Mouse (Mus musculus) liver, embryonic 14.5 days (tissue): ENCODE results near the gene Polr3gl. TPM values are rescaled to one million over a fixed set of nuclear protein-coding genes. Genes with fewer than 3 reads are reported as not detected.

Experiments
- ATAC-seq: fragments of 200-750 bp; cut with Nextera tagmentation; 2 replicates; pipeline ENCODE4 v1.8.0; 2017; ENCODE audit warnings: moderate number of reproducible peaks, mild to moderate bottlenecking, moderate library complexity; ENCODE audit not compliant: insufficient read depth
- DNase-seq, 3 experiments: peaks; one replicate each; pipeline ENCODE4 v3.0.0-alpha.2; 2012 to 2013; ENCODE audit warnings: low read depth in 3 of 3, low spot score in 3 of 3
- H3K27ac ChIP-seq: fragments of 300-500 bp; sonication (generic); 2 replicates; pipeline ENCODE4 v1.5.1; 2014; ENCODE audit warnings: moderate library complexity, mild to moderate bottlenecking, control low read depth, inconsistent platforms
- H3K27me3 ChIP-seq: fragments of 300-500 bp; sonication (generic); 2 replicates; pipeline ENCODE4 v1.6.1; 2014; ENCODE audit warnings: mild to moderate bottlenecking, low read length, moderate library complexity; ENCODE audit not compliant: control insufficient read depth, insufficient read depth
- H3K36me3 ChIP-seq: fragments of 300-500 bp; sonication (generic); replicated peaks from 2 replicates; pipeline ENCODE4 v1.6.1; 2014; ENCODE audit warnings: low read depth; ENCODE audit not compliant: control insufficient read depth, insufficient read depth
- H3K4me1 ChIP-seq, 2 experiments: fragments of 200-500 bp in 1 of 2; fragments of 300-500 bp in 1 of 2; sonication (generic) in 1 of 2; replicated peaks; 2 replicates each; pipeline ENCODE4 v1.6.1; 2012 to 2014; ENCODE audit warnings: antibody characterized with exemption in 1 of 2, inconsistent platforms in 1 of 2, low read length in 1 of 2; ENCODE audit not compliant: control insufficient read depth in 2 of 2, insufficient read depth in 2 of 2
- H3K4me2 ChIP-seq: fragments of 300-500 bp; sonication (generic); 2 replicates; pipeline ENCODE4 v1.6.1; 2014; ENCODE audit warnings: low read depth, mild to moderate bottlenecking, control low read depth, moderate library complexity
- H3K4me3 ChIP-seq, 2 experiments: fragments of 200-500 bp in 1 of 2; fragments of 300-500 bp in 1 of 2; sonication (generic) in 1 of 2; 2 replicates each; pipeline ENCODE4 v1.5.1; 2012 to 2014; ENCODE audit warnings: low read depth in 2 of 2, low read length in 2 of 2, mild to moderate bottlenecking in 2 of 2, control low read depth in 1 of 2, inconsistent platforms in 1 of 2, moderate library complexity in 1 of 2; ENCODE audit not compliant: insufficient read depth in 1 of 2
- H3K9ac ChIP-seq: fragments of 300-500 bp; sonication (generic); replicated peaks from 2 replicates; pipeline ENCODE4 v1.6.1; 2014; ENCODE audit warnings: mild to moderate bottlenecking, control low read depth, moderate library complexity
- H3K9me3 ChIP-seq: fragments of 300-500 bp; sonication (generic); 2 replicates; pipeline ENCODE4 v1.6.1; 2016; ENCODE audit warnings: low read length, mixed read lengths; ENCODE audit not compliant: control insufficient read depth
- CTCF ChIP-seq: IDR thresholded peaks from 2 replicates; pipeline ENCODE4 v1.5.1; 2016; ENCODE audit warnings: antibody characterized with exemption, low read depth, control low read depth
- EP300 ChIP-seq: IDR thresholded peaks from 2 replicates; pipeline ENCODE4 v1.6.1; 2016; ENCODE audit warnings: antibody characterized with exemption, low read depth
- WGBS: fragments of 180-500 bp; shearing (Covaris S2); extraction: QIAGEN DNeasy Blood & Tissue Kit; methylation state at CpG from one replicate; pipeline ENCODE4 v1.1.7; 2014; ENCODE audit not compliant: insufficient replicate concordance; 5-methylcytosine and 5-hydroxymethylcytosine counted together
- polyA plus RNA-seq, 2 experiments: library from polyadenylated mRNA; depleted of rRNA in 1 of 2; stranded (reverse) in 1 of 2; unstranded in 1 of 2; fragments of >200 nt; fragmentation: Nextera tagmentation in 1 of 2; extraction: Ambion mirVana in 1 of 2; gene quantifications; 2 replicates each; pipeline versions ENCODE4 v1.2.1 to v1.2.3; 2012 to 2014

Gene Polr3gl
- polyA plus RNA-seq, 2 experiments: 3.0 to 11.8 TPM

GRCm38 (mm10) chr3:96599069-96599393, 5.0 kb upstream of the Polr3gl start:
- ATAC-seq: no peak
- no peaks in the 10 kb centered on the region; a peak in 1 of 4 replicates for H3K4me1 ChIP-seq
- no peak overlapping the region for H3K4me2 ChIP-seq
- no peaks in the 10 kb centered on the region for H3K36me3 ChIP-seq
- 40% methylated on average over 8 of the region's 8 CpGs for WGBS
- no peak overlapping the region for H3K4me3 ChIP-seq
- TF ChIP-seq EP300 (no peak), CTCF (no peak)
- peaks cover 79% of the 10 kb centered on the region for H3K27me3 ChIP-seq
- no peak overlapping the region for H3K27ac ChIP-seq
- H3K9ac ChIP-seq: no peak overlapping the region
- DNase-seq: no peak
- H3K9me3 ChIP-seq: no peaks in the 10 kb centered on the region

- TF ChIP-seq CTCF: no peak
- TF ChIP-seq EP300: no peak
- H3K27ac ChIP-seq: no peak overlapping the region
- 4% methylated on average over 54 of the region's 54 CpGs for WGBS
- no peaks in the 10 kb centered on the region for H3K9me3 ChIP-seq
- peak overlapping the region; percentile 10 to 35; a peak in 3 of 4 replicates for H3K4me3 ChIP-seq
- peak overlapping the region; percentile 57 for H3K4me2 ChIP-seq
- ATAC-seq (no peak), DNase-seq (no peak)
- peaks cover 79% of the 10 kb centered on the region for H3K27me3 ChIP-seq
- no peak overlapping the region for H3K9ac ChIP-seq
- no peaks in the 10 kb centered on the region; a peak in 1 of 4 replicates for H3K4me1 ChIP-seq
- H3K36me3 ChIP-seq: no peaks in the 10 kb centered on the region
Measured at GRCm38 (mm10) chr3:96598156-96599068, 4.4 kb upstream of the Polr3gl start.

GRCm38 (mm10) chr3:96597435-96597891, 3.5 kb upstream of the Polr3gl start:
- H3K4me3 ChIP-seq: peak overlapping the region; percentile 12 to 35; a peak in 3 of 4 replicates
- H3K4me1 ChIP-seq: peaks cover 0 to 5% of the 10 kb centered on the region in 2 experiments; a peak in 2 of 4 replicates
- TF ChIP-seq EP300 (no peak), CTCF (no peak)
- no peaks in the 10 kb centered on the region for H3K9me3 ChIP-seq
- H3K27ac ChIP-seq: no peak overlapping the region
- WGBS: 2% methylated on average over 40 of the region's 40 CpGs
- ATAC-seq (no peak), DNase-seq (no peak)
- no peak overlapping the region for H3K9ac ChIP-seq
- peaks cover 76% of the 10 kb centered on the region for H3K27me3 ChIP-seq
- no peaks in the 10 kb centered on the region for H3K36me3 ChIP-seq
- H3K4me2 ChIP-seq: peak overlapping the region; percentile 57

- WGBS: 3% methylated on average over 11 of the region's 12 CpGs
- Histone ChIP-seq H3K27ac (no peak overlapping the region), H3K9ac (no peak overlapping the region), H3K27me3 (peaks cover 70% of the 10 kb centered on the region), H3K4me1 (peaks cover 0 to 10% of the 10 kb centered on the region in 2 experiments; a peak in 2 of 4 replicates), H3K36me3 (no peaks in the 10 kb centered on the region), H3K4me3 (peak overlapping the region in 1 of 2 experiments; percentile 35; a peak in 2 of 4 replicates), H3K9me3 (no peaks in the 10 kb centered on the region), H3K4me2 (peak overlapping the region; percentile 57)
- TF ChIP-seq CTCF (no peak), EP300 (no peak)
- no peak for DNase-seq
- no peak for ATAC-seq
Measured at GRCm38 (mm10) chr3:96596855-96597254, 2.9 kb upstream of the Polr3gl start.

GRCm38 (mm10) chr3:96596228-96596707, 2.3 kb upstream of the Polr3gl start, which contains the start of gene Ankrd34a:
Gene Ankrd34a, plus strand, starts transcription at chr3:96596636.
- no peak for DNase-seq
- Histone ChIP-seq H3K27me3 (peaks cover 64% of the 10 kb centered on the region), H3K27ac (no peak within 1 kb of the TSS), H3K4me3 (peak within 1 kb of the TSS; percentile 12 to 35; a peak in 3 of 4 replicates), H3K4me1 (peaks cover 0 to 10% of the 10 kb centered on the region in 2 experiments; a peak in 2 of 4 replicates), H3K4me2 (peak within 1 kb of the TSS; percentile 57), H3K36me3 (no peaks in the 10 kb centered on the region), H3K9ac (no peak within 1 kb of the TSS), H3K9me3 (no peaks in the 10 kb centered on the region)
- WGBS: 3% methylated on average over 21 of the region's 23 CpGs
- ATAC-seq: no peak
- TF ChIP-seq EP300 (no peak), CTCF (no peak)
